Mouse (Mus musculus) heart, embryonic 12.5 days (tissue): ENCODE data around the gene Prkce. TPM values are rescaled to one million over a fixed set of nuclear protein-coding genes. Genes with fewer than 3 reads are reported as not detected.
A peak's percentile ranks its signal among the peaks of the same experiment; 100 is the strongest.

ENCODE experiments used
- ATAC-seq: fragments of 200-750 bp; cut with Nextera tagmentation; 2 replicates; pipeline ENCODE4 v1.8.0; 2017; ENCODE audit warnings: moderate TSS enrichment, moderate library complexity; ENCODE audit not compliant: insufficient number of reproducible peaks, low FRiP score
- H3K27ac ChIP-seq: fragments of 300-500 bp; sonication (generic); 2 replicates; pipeline ENCODE4 v1.5.1; 2016; ENCODE audit warnings: mild to moderate bottlenecking, moderate library complexity; ENCODE audit not compliant: poor library complexity, severe bottlenecking
- H3K27me3 ChIP-seq: fragments of 300-500 bp; sonication (generic); replicated peaks from 2 replicates; pipeline ENCODE4 v1.6.1; 2016; ENCODE audit warnings: mild to moderate bottlenecking, moderate library complexity
- H3K36me3 ChIP-seq: fragments of 300-500 bp; sonication (generic); 2 replicates; pipeline ENCODE4 v1.6.1; 2016; ENCODE audit warnings: mild to moderate bottlenecking, moderate library complexity
- H3K4me1 ChIP-seq: fragments of 300-500 bp; sonication (generic); replicated peaks from 2 replicates; pipeline ENCODE4 v1.6.1; 2016; ENCODE audit warnings: mild to moderate bottlenecking
- H3K4me2 ChIP-seq: fragments of 300-500 bp; sonication (generic); 2 replicates; pipeline ENCODE4 v1.6.1; 2016; ENCODE audit warnings: mild to moderate bottlenecking, moderate library complexity
- H3K4me3 ChIP-seq: fragments of 300-500 bp; sonication (generic); 2 replicates; pipeline ENCODE4 v1.5.1; 2016; ENCODE audit warnings: mild to moderate bottlenecking
- H3K9ac ChIP-seq: fragments of 300-500 bp; sonication (generic); 2 replicates; pipeline ENCODE4 v1.6.1; 2016; ENCODE audit warnings: mild to moderate bottlenecking, moderate library complexity
- H3K9me3 ChIP-seq: fragments of 300-500 bp; sonication (generic); replicated peaks from 2 replicates; pipeline ENCODE4 v1.6.1; 2016; ENCODE audit warnings: mild to moderate bottlenecking, moderate library complexity
- WGBS: fragments of 180-500 bp; shearing (Covaris S2); methylation state at CpG from one replicate; pipeline ENCODE4 v1.1.7; 2016; 5-methylcytosine and 5-hydroxymethylcytosine counted together
- polyA plus RNA-seq: library from polyadenylated mRNA; unstranded; fragments of >200 nt; fragmentation: Nextera tagmentation; extraction: Ambion mirVana; gene quantifications from 2 replicates; pipeline ENCODE4 v1.2.1, GENCODE M21; 2016

Gene Prkce
- polyA plus RNA-seq, 1 experiment from 2014 or later, result 12.0 TPM

DNA sequence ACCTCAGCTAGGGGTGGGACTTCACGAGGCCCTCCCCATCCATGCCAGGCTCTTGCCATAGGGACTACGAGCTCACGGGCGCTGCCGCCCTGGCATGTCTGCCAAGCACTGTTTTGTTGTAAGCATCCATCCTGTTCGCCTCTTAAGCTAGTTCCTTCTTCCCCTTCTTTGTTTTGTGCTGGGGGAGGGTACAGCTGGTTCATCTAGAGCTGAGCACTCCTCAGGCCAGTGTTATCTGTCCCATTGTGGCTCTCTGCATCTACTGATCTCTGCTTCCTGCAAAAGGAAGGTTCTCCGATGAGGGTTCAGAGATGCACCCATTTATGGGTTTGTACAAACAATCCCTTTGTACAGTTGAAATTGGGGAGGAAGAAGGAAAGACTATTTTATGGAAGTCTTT is 9.1 kb downstream of the Prkce start:
- Histone ChIP-seq H3K4me2 (no peak overlapping the region), H3K9me3 (no peaks in the 10 kb centered on the region), H3K36me3 (peaks cover 23% of the 10 kb centered on the region), H3K27me3 (no peaks in the 10 kb centered on the region), H3K9ac (no peak overlapping the region), H3K4me3 (no peak overlapping the region), H3K27ac (no peak overlapping the region), H3K4me1 (peaks cover 32% of the 10 kb centered on the region)
- ATAC-seq, result no peak
- 62% methylated on average over 7 of the region's 7 CpGs for WGBS

DNA sequence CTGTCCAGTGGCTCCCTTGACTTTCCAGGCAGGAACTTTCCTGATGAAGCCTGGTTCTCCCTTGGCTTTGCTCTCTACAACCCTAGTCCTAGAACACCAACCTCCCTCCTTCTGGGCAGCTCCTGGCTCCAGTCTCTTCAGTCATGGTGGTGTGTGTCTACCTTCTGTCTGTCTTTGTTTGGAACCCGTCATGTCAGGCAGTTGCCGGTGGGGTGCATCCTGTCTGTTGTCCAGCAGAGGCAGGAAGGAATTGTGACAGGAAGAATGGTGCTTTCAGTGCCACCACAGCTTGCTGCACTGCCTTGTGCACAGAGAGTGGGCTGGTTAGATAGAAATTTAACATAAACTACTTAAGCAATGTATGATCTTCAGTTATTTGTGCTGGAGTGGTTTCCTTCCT is 16.2 kb downstream of the Prkce start:
- ATAC-seq, result no peak

DNA sequence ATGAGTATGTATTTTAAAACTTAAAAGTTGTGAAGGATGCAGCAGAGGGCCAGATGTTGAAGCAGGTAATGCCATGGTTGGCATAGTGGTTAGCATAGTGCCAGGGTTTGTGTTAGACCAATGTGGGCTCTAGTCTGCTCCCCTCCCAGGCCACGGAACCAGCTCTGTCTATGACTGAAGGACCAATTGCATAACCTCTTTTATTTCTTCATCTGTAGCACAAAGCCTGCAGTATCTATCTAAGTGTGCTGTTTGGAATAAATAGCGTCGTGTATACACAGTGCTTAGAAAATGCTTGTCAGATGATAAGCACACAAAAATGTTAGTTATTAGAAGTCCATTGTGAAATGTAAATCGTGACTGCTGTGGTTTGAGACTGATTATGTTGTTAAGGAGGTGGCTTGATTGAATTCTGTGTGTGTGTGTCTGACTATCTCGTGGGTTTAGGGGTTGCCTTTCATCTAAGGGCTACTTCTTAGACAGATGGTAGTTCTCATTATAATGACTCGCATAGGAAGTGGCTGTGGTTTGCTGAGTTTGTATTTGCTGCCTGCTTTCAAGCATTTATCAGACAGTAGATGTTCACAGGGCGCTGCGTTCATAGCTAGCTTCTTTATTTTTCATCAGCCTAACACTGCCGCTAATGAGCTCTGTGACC is 17.1 kb downstream of the Prkce start:
- ATAC-seq, result no peak

More for the DNA sequence above, 16.2 kb downstream of the Prkce start:
- Histone ChIP-seq H3K27me3 (no peaks in the 10 kb centered on the region), H3K9me3 (no peaks in the 10 kb centered on the region), H3K9ac (no peak overlapping the region), H3K4me3 (no peak overlapping the region), H3K36me3 (no peaks in the 10 kb centered on the region), H3K4me2 (no peak overlapping the region), H3K4me1 (peaks cover 52% of the 10 kb centered on the region), H3K27ac (no peak overlapping the region)
- 13% methylated on average over 2 of the region's 2 CpGs for WGBS

DNA sequence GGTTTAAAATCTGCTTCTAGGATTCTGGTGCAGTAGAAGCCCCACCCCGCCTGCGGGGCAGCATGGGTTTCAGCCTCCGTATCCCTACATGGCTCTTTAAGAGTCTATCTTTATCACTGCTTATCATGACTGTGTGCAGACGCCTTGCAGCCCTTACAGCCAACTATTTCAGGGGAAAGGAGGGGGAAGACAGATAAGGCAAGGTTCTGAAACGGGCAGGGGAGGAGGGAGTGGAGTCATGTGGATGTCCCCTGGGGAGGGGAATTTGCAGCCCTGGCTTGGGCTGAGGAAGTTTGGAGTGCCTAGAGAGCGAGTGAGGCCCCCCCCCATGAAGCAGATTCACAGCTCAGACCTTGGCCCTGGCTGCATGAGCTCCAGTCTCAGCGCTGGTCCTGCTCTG is 18.0 kb downstream of the Prkce start:
- no peaks in the 10 kb centered on the region for H3K9me3 ChIP-seq
- H3K4me2 ChIP-seq, result peak overlapping the region; percentile 65
- 3% methylated on average over 7 of the region's 7 CpGs for WGBS
- H3K27me3 ChIP-seq, result no peaks in the 10 kb centered on the region
- H3K4me3 ChIP-seq, result peak overlapping the region; percentile 31
- no peaks in the 10 kb centered on the region for H3K36me3 ChIP-seq
- H3K27ac ChIP-seq, result peak overlapping the region; percentile 89
- H3K9ac ChIP-seq, result peak overlapping the region; percentile 64
- H3K4me1 ChIP-seq, result peaks cover 52% of the 10 kb centered on the region
- ATAC-seq, result peak; percentile 91

More for the DNA sequence above, 17.1 kb downstream of the Prkce start:
- no peak overlapping the region for H3K4me3 ChIP-seq
- H3K27ac ChIP-seq, result peak overlapping the region; percentile 89
- H3K4me2 ChIP-seq, result peak overlapping the region; percentile 65
- 22% methylated on average over 9 of the region's 9 CpGs for WGBS
- H3K36me3 ChIP-seq, result no peaks in the 10 kb centered on the region
- no peaks in the 10 kb centered on the region for H3K27me3 ChIP-seq
- H3K9me3 ChIP-seq, result no peaks in the 10 kb centered on the region
- H3K9ac ChIP-seq, result 0 out of 2 replicates have a peak overlapping the region, but pooled peaks have one; percentile 8
- peaks cover 52% of the 10 kb centered on the region for H3K4me1 ChIP-seq

DNA sequence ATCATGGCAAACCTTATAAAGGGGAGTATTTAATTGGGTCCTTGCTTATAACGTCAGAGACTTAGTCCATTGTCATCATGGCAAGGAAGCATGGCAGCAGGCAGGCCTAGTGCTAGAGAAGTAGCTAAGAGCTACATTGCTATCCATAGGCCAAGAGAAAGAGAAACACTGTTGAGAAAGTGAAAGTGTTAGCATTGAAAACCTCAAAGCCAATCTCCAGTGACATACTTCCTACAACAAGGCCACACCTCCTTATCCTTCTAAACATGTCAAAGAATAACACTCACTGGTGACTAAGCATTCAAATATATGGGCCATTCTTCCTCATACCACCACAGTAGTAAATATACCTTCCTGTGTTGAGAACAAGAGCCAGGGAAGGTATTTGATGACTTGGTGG is 20.2 kb downstream of the Prkce start:
- no peak overlapping the region for H3K9ac ChIP-seq
- H3K27me3 ChIP-seq, result no peaks in the 10 kb centered on the region
- 84% methylated on average over 1 of the region's 1 CpGs for WGBS
- no peak overlapping the region for H3K4me3 ChIP-seq
- no peaks in the 10 kb centered on the region for H3K9me3 ChIP-seq
- ATAC-seq, result no peak
- peak overlapping the region; percentile 23; the same call in 1 of the 2 replicates for H3K27ac ChIP-seq
- H3K4me2 ChIP-seq, result no peak overlapping the region
- H3K36me3 ChIP-seq, result no peaks in the 10 kb centered on the region
- peaks cover 46% of the 10 kb centered on the region for H3K4me1 ChIP-seq

DNA sequence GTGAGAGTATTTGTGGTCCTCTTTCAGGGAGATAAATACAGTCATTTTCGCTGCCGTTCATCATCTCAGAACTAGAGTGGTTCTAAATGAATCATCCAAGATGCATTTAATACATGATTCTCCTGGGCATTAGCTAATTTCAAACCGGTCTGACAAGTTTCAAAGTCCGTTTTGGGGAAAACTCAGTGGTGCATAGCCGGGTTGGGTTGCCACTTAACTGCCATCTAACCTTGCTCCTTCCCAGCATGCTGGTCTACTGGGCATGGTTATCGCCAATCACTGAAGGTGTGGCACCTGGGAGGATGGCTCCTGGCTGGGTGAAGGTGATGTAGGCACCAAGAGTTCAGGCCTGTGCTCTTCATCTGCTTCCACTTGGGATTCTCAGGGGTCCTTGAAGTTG is 26.4 kb downstream of the Prkce start:
- 91% methylated on average over 6 of the region's 6 CpGs for WGBS
- H3K9ac ChIP-seq, result no peak overlapping the region
- H3K4me1 ChIP-seq, result peaks cover 38% of the 10 kb centered on the region
- H3K9me3 ChIP-seq, result no peaks in the 10 kb centered on the region
- no peak for ATAC-seq
- no peak overlapping the region for H3K4me3 ChIP-seq
- H3K27ac ChIP-seq, result no peak overlapping the region
- H3K4me2 ChIP-seq, result no peak overlapping the region
- no peaks in the 10 kb centered on the region for H3K27me3 ChIP-seq
- no peaks in the 10 kb centered on the region for H3K36me3 ChIP-seq

DNA sequence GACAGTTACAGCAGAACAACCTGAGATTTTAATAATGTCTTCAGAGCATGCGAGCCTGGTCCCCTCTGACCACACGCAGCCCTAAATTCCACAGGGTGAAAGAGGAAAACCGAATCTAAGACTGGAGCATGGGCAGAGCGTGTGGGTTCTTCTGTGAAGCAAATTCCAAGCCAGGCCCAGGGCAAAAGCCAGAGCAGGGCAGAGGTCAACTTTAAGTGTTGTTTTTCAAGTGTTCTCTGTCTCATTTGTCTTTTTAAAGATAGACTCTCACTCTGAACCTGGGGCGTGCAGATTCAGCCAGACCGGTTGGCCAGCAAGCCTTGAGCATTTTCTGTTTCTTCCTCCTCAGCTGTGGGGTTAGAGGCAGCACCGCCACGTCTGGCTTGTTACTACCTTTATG is 27.3 kb downstream of the Prkce start:
- Histone ChIP-seq H3K9me3 (no peaks in the 10 kb centered on the region), H3K4me3 (no peak overlapping the region), H3K27ac (no peak overlapping the region), H3K4me2 (no peak overlapping the region), H3K4me1 (peaks cover 45% of the 10 kb centered on the region), H3K36me3 (no peaks in the 10 kb centered on the region), H3K27me3 (no peaks in the 10 kb centered on the region), H3K9ac (no peak overlapping the region)
- ATAC-seq, result no peak
- WGBS, result 64% methylated on average over 8 of the region's 8 CpGs

DNA sequence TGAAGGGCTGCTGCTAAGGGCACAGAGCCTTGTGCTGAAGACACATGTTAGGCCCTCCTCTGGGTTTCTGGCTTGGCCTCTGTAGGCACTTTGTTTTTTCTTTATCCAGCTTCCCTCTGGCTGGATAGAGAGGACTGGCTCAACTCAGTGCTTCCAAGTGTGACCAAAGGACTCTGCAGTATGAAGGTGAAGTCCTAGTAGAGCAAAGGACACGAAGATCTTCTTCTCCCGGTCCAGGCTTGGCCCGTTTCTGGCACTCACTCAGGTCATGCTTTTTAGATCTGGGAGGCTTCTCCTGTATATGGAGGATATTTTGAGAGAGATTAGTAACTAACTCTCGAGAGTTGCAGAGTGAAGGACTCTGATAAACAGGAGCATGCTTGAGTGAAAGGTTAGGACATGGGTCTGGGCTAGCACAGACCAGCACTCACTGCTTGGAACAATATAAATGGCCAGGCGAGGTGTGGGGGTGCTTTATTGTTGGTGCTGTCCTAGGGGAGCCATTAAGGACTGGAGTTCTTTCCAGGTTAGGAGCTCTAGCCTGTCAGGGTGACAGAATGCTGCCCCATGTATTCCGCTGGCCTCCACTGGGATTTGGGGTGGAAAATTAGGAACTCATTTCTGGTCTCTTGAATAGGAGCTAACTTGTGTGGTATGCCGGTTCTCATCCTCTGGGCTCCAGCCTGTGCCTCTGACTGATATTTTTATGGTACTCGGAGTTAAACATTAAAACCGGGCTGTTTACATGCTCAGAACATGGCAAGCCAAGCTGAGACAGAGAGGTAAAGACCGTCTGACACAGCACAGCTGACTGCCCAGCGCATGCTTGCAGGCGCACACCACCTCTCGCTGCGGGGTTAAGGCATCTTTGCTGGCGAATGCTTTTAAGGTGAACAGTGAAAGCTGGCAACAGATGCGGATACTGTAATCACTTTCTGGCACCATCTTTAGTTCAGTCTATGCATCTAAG is 31.2 kb downstream of the Prkce start:
- no peaks in the 10 kb centered on the region for H3K36me3 ChIP-seq
- H3K9ac ChIP-seq, result no peak overlapping the region
- 67% methylated on average over 16 of the region's 16 CpGs for WGBS
- ATAC-seq, result no peak
- no peaks in the 10 kb centered on the region for H3K27me3 ChIP-seq
- H3K9me3 ChIP-seq, result no peaks in the 10 kb centered on the region
- no peak overlapping the region for H3K4me3 ChIP-seq
- peaks cover 65% of the 10 kb centered on the region for H3K4me1 ChIP-seq
- H3K4me2 ChIP-seq, result no peak overlapping the region
- peak overlapping the region; percentile 10; the same call in 1 of the 2 replicates for H3K27ac ChIP-seq

DNA sequence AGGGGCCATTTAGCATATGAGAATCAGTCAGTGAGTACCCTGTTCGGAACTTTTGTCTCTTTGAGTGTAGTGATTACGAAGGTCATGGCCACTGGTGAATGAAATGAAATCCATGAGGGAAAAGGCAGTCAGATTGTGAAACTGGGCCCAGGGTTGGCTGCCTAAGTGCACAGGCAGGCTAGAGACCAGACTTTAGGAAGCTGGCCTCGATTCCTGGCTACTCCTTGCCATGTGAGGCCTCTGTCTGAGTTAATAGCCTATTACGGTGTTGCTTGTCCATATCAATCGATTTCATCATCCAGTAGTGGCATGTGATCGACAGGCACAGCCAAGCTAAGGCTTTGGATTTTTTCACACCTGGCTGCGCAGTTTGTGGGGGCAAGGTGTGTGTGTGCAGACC is 34.4 kb downstream of the Prkce start:
- Histone ChIP-seq H3K36me3 (no peaks in the 10 kb centered on the region), H3K4me1 (peaks cover 73% of the 10 kb centered on the region), H3K27me3 (no peaks in the 10 kb centered on the region), H3K4me2 (no peak overlapping the region), H3K27ac (no peak overlapping the region), H3K9me3 (no peaks in the 10 kb centered on the region), H3K4me3 (no peak overlapping the region), H3K9ac (no peak overlapping the region)
- no peak for ATAC-seq
- 89% methylated on average over 7 of the region's 7 CpGs for WGBS

DNA sequence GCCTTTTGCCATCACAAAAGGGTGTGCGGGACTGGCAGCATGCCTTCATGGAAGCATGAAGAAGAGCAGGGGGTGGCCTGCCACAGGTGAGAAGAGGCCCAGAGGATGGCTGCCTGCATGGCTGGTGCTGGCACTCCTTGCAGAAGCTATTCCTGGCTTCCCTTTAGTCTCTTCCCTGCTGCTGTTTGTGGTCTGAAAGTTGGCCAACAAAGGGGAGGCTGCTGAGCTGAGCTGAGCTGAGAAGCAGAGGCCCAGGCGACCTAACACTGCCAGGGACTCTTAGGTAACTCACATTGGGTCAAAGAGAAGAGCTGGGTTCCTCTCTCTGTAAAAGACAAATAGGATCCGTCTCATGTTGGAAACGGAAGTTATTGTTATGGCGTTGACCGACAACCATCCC is 35.4 kb downstream of the Prkce start:
- Histone ChIP-seq H3K4me3 (no peak overlapping the region), H3K36me3 (no peaks in the 10 kb centered on the region), H3K4me2 (no peak overlapping the region), H3K4me1 (peaks cover 69% of the 10 kb centered on the region), H3K27ac (no peak overlapping the region), H3K9me3 (no peaks in the 10 kb centered on the region), H3K9ac (no peak overlapping the region), H3K27me3 (no peaks in the 10 kb centered on the region)
- no peak for ATAC-seq
- 78% methylated on average over 6 of the region's 6 CpGs for WGBS
